Comparison of ENCODE assay signal across 35 mouse cellular contexts in genomic region chr11:72174721-72175120, GRCm38 (mm10). TPM values are rescaled to one million over a fixed set of nuclear protein-coding genes. Genes with fewer than 3 reads are reported as not detected.
"Had no signal": no experiment of that assay in that cellular context is flagged by ENCODE, and none has a peak within 500 bp of the region (broad histone marks: within the 10 kb centered on the region; RNA-seq: fewer than 3 reads in every experiment).

No protein-coding gene starts in this region.

- DNase-seq: heart, postnatal 10 days; heart, postnatal 36 days; heart, postnatal 4 days; kidney, adult 11 months; kidney, adult 18-20 months; kidney, adult 2 months; kidney, adult 8-10 months; kidney, adult 9 months; kidney, postnatal 10 days; kidney, postnatal 14 days; kidney, postnatal 25 days; kidney, postnatal 36 days; kidney, postnatal 4 days; layer of hippocampus, adult 9-11 months; layer of hippocampus, postnatal 36 days had no signal

- H3K4me3 ChIP-seq: heart, embryonic 12.5 days; heart, embryonic 13.5 days; heart, embryonic 15.5 days; hindbrain, embryonic 10.5 days; hindbrain, embryonic 12.5 days; hindbrain, embryonic 13.5 days; hindbrain, embryonic 15.5 days; intestine, embryonic 15.5 days; kidney, embryonic 15.5 days; layer of hippocampus, adult 2 months; left cerebral cortex, adult 2 months had no signal

- H3K4me1 ChIP-seq: heart, embryonic 12.5 days; heart, embryonic 13.5 days; heart, embryonic 15.5 days; hindbrain, embryonic 12.5 days; hindbrain, embryonic 15.5 days; intestine, embryonic 15.5 days; kidney, embryonic 15.5 days had no signal

- H3K27me3 ChIP-seq: heart, embryonic 12.5 days; heart, embryonic 13.5 days; heart, embryonic 15.5 days; hindbrain, embryonic 12.5 days; hindbrain, embryonic 13.5 days; hindbrain, embryonic 15.5 days; intestine, embryonic 15.5 days; kidney, embryonic 15.5 days had no signal

- H3K27ac ChIP-seq: heart, embryonic 13.5 days; heart, embryonic 15.5 days; hindbrain, embryonic 10.5 days; hindbrain, embryonic 12.5 days; hindbrain, embryonic 13.5 days; hindbrain, embryonic 14.5 days; hindbrain, embryonic 15.5 days; hindbrain, postnatal 0 days; intestine, embryonic 15.5 days; kidney, embryonic 15.5 days; kidney, postnatal 0 days; layer of hippocampus, adult 2 months; left cerebral cortex, adult 2 months had no signal

- H3K9me3 ChIP-seq: heart, embryonic 12.5 days; heart, embryonic 13.5 days; heart, embryonic 15.5 days; hindbrain, embryonic 10.5 days; hindbrain, embryonic 12.5 days; hindbrain, embryonic 13.5 days; hindbrain, embryonic 15.5 days; intestine, embryonic 15.5 days; kidney, embryonic 15.5 days had no signal

RNA-seq across cellular contexts. Expression of gene Gm43951, which starts 31.9 kb away (rescaled TPM):
- polyA plus RNA-seq: heart, embryonic 11.5 days; heart, embryonic 14.5 days; inflammation-experienced regulatory T-cells, adult 6 months; intestine, postnatal 0 days; kidney, embryonic 14.5 days had no signal

RNA-seq across cellular contexts. Expression of gene Pitpnm3, which starts 39.1 kb away (rescaled TPM):
- total RNA-seq: hematopoietic stem cell, adult 5-6 weeks had no signal
- polyA plus RNA-seq: inflammation-experienced regulatory T-cells, adult 6 months had no signal
